Mouse (Mus musculus) lung, postnatal 0 days (tissue): ENCODE results near the gene Tob1. TPM values are rescaled to one million over a fixed set of nuclear protein-coding genes. Genes with fewer than 3 reads are reported as not detected.
A peak's percentile ranks its signal among the peaks of the same experiment; 100 is the strongest.

Source experiments
- ATAC-seq: fragments of 200-750 bp; cut with Nextera tagmentation; 2 replicates; pipeline ENCODE4 v1.8.0; 2017; ENCODE audit warnings: moderate library complexity
- DNase-seq: peaks from one replicate; pipeline ENCODE4 v3.0.0-alpha.2; 2016; ENCODE audit warnings: low spot score
- H3K27ac ChIP-seq: fragments of 300-500 bp; sonication (generic); 2 replicates; pipeline ENCODE4 v1.5.1; 2014; ENCODE audit warnings: antibody characterized with exemption, mild to moderate bottlenecking, low read length, mixed read lengths
- H3K27me3 ChIP-seq: fragments of 300-500 bp; sonication (generic); replicated peaks from 2 replicates; pipeline ENCODE4 v1.6.1; 2014; ENCODE audit warnings: low read length, mixed read lengths; ENCODE audit not compliant: insufficient read depth
- H3K36me3 ChIP-seq: fragments of 300-500 bp; sonication (generic); 2 replicates; pipeline ENCODE4 v1.6.1; 2014; ENCODE audit warnings: low read length, mixed read lengths; ENCODE audit not compliant: insufficient read depth
- H3K4me1 ChIP-seq: fragments of 300-500 bp; sonication (generic); 2 replicates; pipeline ENCODE4 v1.6.1; 2014; ENCODE audit warnings: antibody characterized with exemption, low read depth, low read length, mixed read lengths; ENCODE audit not compliant: insufficient read depth
- H3K4me2 ChIP-seq: fragments of 300-500 bp; sonication (generic); replicated peaks from 2 replicates; pipeline ENCODE4 v1.6.1; 2014; ENCODE audit warnings: low read depth, mild to moderate bottlenecking, low read length, moderate library complexity, mixed read lengths
- H3K4me3 ChIP-seq: fragments of 300-500 bp; sonication (generic); 2 replicates; pipeline ENCODE4 v1.5.1; 2014; ENCODE audit warnings: low read depth, low read length
- H3K9ac ChIP-seq: fragments of 300-500 bp; sonication (generic); replicated peaks from 2 replicates; pipeline ENCODE4 v1.6.1; 2014; ENCODE audit warnings: low read depth, mild to moderate bottlenecking
- H3K9me3 ChIP-seq: fragments of 300-500 bp; sonication (generic); 2 replicates; pipeline ENCODE4 v1.6.1; 2016; ENCODE audit warnings: low read length, mixed read lengths
- CTCF ChIP-seq: IDR thresholded peaks from 2 replicates; pipeline ENCODE4 v1.5.1; 2016; ENCODE audit warnings: antibody characterized with exemption, mild to moderate bottlenecking
- EP300 ChIP-seq: IDR thresholded peaks from 2 replicates; pipeline ENCODE4 v1.6.1; 2016; ENCODE audit warnings: antibody characterized with exemption, mild to moderate bottlenecking, control low read depth
- WGBS: fragments of 180-500 bp; shearing (Covaris S2); extraction: QIAGEN DNeasy Blood & Tissue Kit; methylation state at CpG from one replicate; pipeline ENCODE4 v1.1.7; 2014; 5-methylcytosine and 5-hydroxymethylcytosine counted together
- polyA plus RNA-seq: library from polyadenylated mRNA; unstranded; fragments of >200 nt; fragmentation: Nextera tagmentation; extraction: Ambion mirVana; gene quantifications from 2 replicates; pipeline ENCODE4 v1.2.1, GENCODE M21; 2015

Gene Tob1
- polyA plus RNA-seq, 1 experiment from 2014 or later, result 46.0 TPM

GRCm38 (mm10) chr11:94229207-94229960 is 18.1 kb downstream of the Tob1 start:
- no peak for DNase-seq
- 59% methylated on average over 5 of the region's 5 CpGs for WGBS
- H3K36me3 ChIP-seq, result no peaks in the 10 kb centered on the region
- H3K4me1 ChIP-seq, result no peaks in the 10 kb centered on the region
- no peak overlapping the region for H3K27ac ChIP-seq
- no peak overlapping the region for H3K4me3 ChIP-seq
- no peaks in the 10 kb centered on the region for H3K9me3 ChIP-seq
- TF ChIP-seq EP300, result no peak
- no peak overlapping the region for H3K4me2 ChIP-seq
- no peak for ATAC-seq
- no peak overlapping the region for H3K9ac ChIP-seq
- no peaks in the 10 kb centered on the region for H3K27me3 ChIP-seq

GRCm38 (mm10) chr11:94230244-94230643 is 19.0 kb downstream of the Tob1 start:
- Histone ChIP-seq H3K4me2 (no peak overlapping the region), H3K4me1 (no peaks in the 10 kb centered on the region), H3K36me3 (no peaks in the 10 kb centered on the region), H3K9ac (no peak overlapping the region), H3K4me3 (no peak overlapping the region), H3K27ac (no peak overlapping the region), H3K27me3 (no peaks in the 10 kb centered on the region), H3K9me3 (no peaks in the 10 kb centered on the region)
- ATAC-seq (no peak), DNase-seq (no peak)
- WGBS, result 42% methylated on average over 8 of the region's 8 CpGs
- TF ChIP-seq EP300 (no peak), CTCF (no peak)

- no peaks in the 10 kb centered on the region for H3K9me3 ChIP-seq
- TF ChIP-seq EP300, result peak; percentile 51; the same call in 1 of the 2 replicates
- TF ChIP-seq CTCF, result no peak
- ATAC-seq (peak; percentile 71), DNase-seq (peak; percentile 68)
- no peak overlapping the region for H3K27ac ChIP-seq
- no peaks in the 10 kb centered on the region for H3K4me1 ChIP-seq
- H3K36me3 ChIP-seq, result no peaks in the 10 kb centered on the region
- H3K27me3 ChIP-seq, result no peaks in the 10 kb centered on the region
- no peak overlapping the region for H3K4me2 ChIP-seq
- H3K4me3 ChIP-seq, result no peak overlapping the region
- WGBS, result 59% methylated on average over 19 of the region's 19 CpGs
- H3K9ac ChIP-seq, result no peak overlapping the region
Measured at GRCm38 (mm10) chr11:94231821-94232552, 20.7 kb downstream of the Tob1 start.

GRCm38 (mm10) chr11:94233405-94233804 is 22.2 kb downstream of the Tob1 start:
- TF ChIP-seq EP300, result 0 out of 2 replicates have a peak, but pooled peaks have one; percentile 32
- TF ChIP-seq CTCF, result no peak
- H3K4me2 ChIP-seq, result no peak overlapping the region
- H3K4me1 ChIP-seq, result no peaks in the 10 kb centered on the region
- DNase-seq (no peak), ATAC-seq (peak; percentile 39; the same call in 1 of the 2 replicates)
- H3K27ac ChIP-seq, result no peak overlapping the region
- H3K9me3 ChIP-seq, result no peaks in the 10 kb centered on the region
- H3K4me3 ChIP-seq, result no peak overlapping the region
- H3K27me3 ChIP-seq, result no peaks in the 10 kb centered on the region
- no peaks in the 10 kb centered on the region for H3K36me3 ChIP-seq
- 82% methylated on average over 6 of the region's 6 CpGs for WGBS
- no peak overlapping the region for H3K9ac ChIP-seq

GRCm38 (mm10) chr11:94234380-94234779 is 23.1 kb downstream of the Tob1 start:
- no peak for ATAC-seq
- H3K27ac ChIP-seq, result no peak overlapping the region
- H3K36me3 ChIP-seq, result no peaks in the 10 kb centered on the region
- no peak overlapping the region for H3K9ac ChIP-seq
- 78% methylated on average over 12 of the region's 12 CpGs for WGBS
- H3K4me1 ChIP-seq, result no peaks in the 10 kb centered on the region
- no peaks in the 10 kb centered on the region for H3K9me3 ChIP-seq
- H3K27me3 ChIP-seq, result no peaks in the 10 kb centered on the region
- no peak for TF ChIP-seq EP300
- no peak for TF ChIP-seq CTCF
- DNase-seq, result no peak
- no peak overlapping the region for H3K4me3 ChIP-seq
- H3K4me2 ChIP-seq, result no peak overlapping the region

- no peak overlapping the region for H3K27ac ChIP-seq
- no peak overlapping the region for H3K4me2 ChIP-seq
- no peak for TF ChIP-seq CTCF
- TF ChIP-seq EP300, result no peak
- no peaks in the 10 kb centered on the region for H3K4me1 ChIP-seq
- WGBS, result 86% methylated on average over 8 of the region's 8 CpGs
- DNase-seq (no peak), ATAC-seq (no peak)
- no peak overlapping the region for H3K4me3 ChIP-seq
- no peaks in the 10 kb centered on the region for H3K27me3 ChIP-seq
- no peaks in the 10 kb centered on the region for H3K36me3 ChIP-seq
- no peak overlapping the region for H3K9ac ChIP-seq
- H3K9me3 ChIP-seq, result no peaks in the 10 kb centered on the region
Measured at GRCm38 (mm10) chr11:94234857-94235256, 23.6 kb downstream of the Tob1 start.
